Mouse (Mus musculus) urinary bladder, adult 2 months (tissue): ENCODE results near the gene Gm5447. TPM values are rescaled to one million over a fixed set of nuclear protein-coding genes. Genes with fewer than 3 reads are reported as not detected.

ENCODE experiments used
- DNase-seq: peaks from one replicate; pipeline ENCODE4 v3.0.0; 2022; ENCODE audit warnings: low spot score
- polyA plus RNA-seq: library from polyadenylated mRNA; depleted of rRNA; stranded (reverse); fragments of >200 nt; gene quantifications from 2 replicates; pipeline ENCODE4 v1.2.3, GENCODE M21; 2012; rRNA removed

Gene Gm5447
- polyA plus RNA-seq, 1 experiment = 0.08 TPM

GRCm38 (mm10) chr13:30986934-30987455, 13.0 kb downstream of the Gm5447 start:
- DNase-seq = no peak

- DNase-seq = no peak
Measured at GRCm38 (mm10) chr13:30987686-30988085, 13.7 kb downstream of the Gm5447 start.

GRCm38 (mm10) chr13:30989710-30990109, 15.7 kb downstream of the Gm5447 start:
- no peak for DNase-seq

GRCm38 (mm10) chr13:30990233-30990632, 16.2 kb downstream of the Gm5447 start:
- no peak for DNase-seq

GRCm38 (mm10) chr13:30993819-30994218, 19.8 kb downstream of the Gm5447 start:
- DNase-seq = no peak

GRCm38 (mm10) chr13:30994249-30994858, 20.4 kb downstream of the Gm5447 start:
- DNase-seq = no peak

GRCm38 (mm10) chr13:30997526-30998253, 23.7 kb downstream of the Gm5447 start:
- no peak for DNase-seq

- DNase-seq = no peak
Measured at GRCm38 (mm10) chr13:30999799-31000198, 25.8 kb downstream of the Gm5447 start.

GRCm38 (mm10) chr13:31004458-31004857, 30.5 kb downstream of the Gm5447 start:
- no peak for DNase-seq

- DNase-seq = no peak
Measured at GRCm38 (mm10) chr13:31004995-31005394, 31.0 kb downstream of the Gm5447 start.

- no peak for DNase-seq
Measured at GRCm38 (mm10) chr13:31017545-31017944, 43.5 kb downstream of the Gm5447 start.

GRCm38 (mm10) chr13:31021514-31021913, 47.5 kb downstream of the Gm5447 start:
- no peak for DNase-seq

- no peak for DNase-seq
Measured at GRCm38 (mm10) chr13:31021927-31022326, 47.9 kb downstream of the Gm5447 start.

GRCm38 (mm10) chr13:31023664-31024063, 49.7 kb downstream of the Gm5447 start:
- DNase-seq = no peak

Other genes with a start within 250 kb of the Gm5447 start
- gene Irf4, start 225.0 kb upstream of the Gm5447 start, polyA plus RNA-seq = 2.3 TPM in 2 replicates
- gene Hus1b, start 26.4 kb upstream of the Gm5447 start, polyA plus RNA-seq = 0.11 and 0.13 TPM in 2 replicates
- gene Exoc2, start 111 bp upstream of the Gm5447 start, polyA plus RNA-seq = 17.8 and 20.0 TPM in 2 replicates